Mouse (Mus musculus) megakaryocyte, adult 5-6 weeks (primary cell): ENCODE data around the gene Igsf10. TPM values are rescaled to one million over a fixed set of nuclear protein-coding genes. Genes with fewer than 3 reads are reported as not detected.

Source experiments
- ATAC-seq: 2 replicates; pipeline ENCODE4 v1.8.0; 2016; ENCODE audit warnings: mild to moderate bottlenecking, inconsistent platforms; ENCODE audit not compliant: poor library complexity, severe bottlenecking
- total RNA-seq, 2 experiments: library from RNA; stranded (forward) in 1 of 2; stranded (reverse) in 1 of 2; fragments of 153-499, 151-499 nt in 1 of 2; fragments of 221-1000, 200-1000 nt in 1 of 2; gene quantifications; 2 replicates each; pipeline versions ENCODE4 v1.2.3 to v1.2.4; 2015 to 2017

Igsf10 gene
- total RNA-seq, 2 experiments from 2014 or later: 0.22 TPM; not detected in 1

- no peak for ATAC-seq
Observed at GRCm38 (mm10) chr3:59293437-59294199, 50.6 kb downstream of the Igsf10 start.

- ATAC-seq: no peak
Observed at GRCm38 (mm10) chr3:59290551-59290950, 53.6 kb downstream of the Igsf10 start.

- no peak for ATAC-seq
Observed at GRCm38 (mm10) chr3:59278620-59279019, 65.6 kb downstream of the Igsf10 start.

GRCm38 (mm10) chr3:59278254-59278533, 66.0 kb downstream of the Igsf10 start:
- no peak for ATAC-seq

GRCm38 (mm10) chr3:59277502-59278253, 66.5 kb downstream of the Igsf10 start:
- ATAC-seq: no peak

- ATAC-seq: no peak
Observed at GRCm38 (mm10) chr3:59270811-59271210, 73.4 kb downstream of the Igsf10 start.

Other genes with a start within 250 kb of the Igsf10 start
- 6.7 and 7.6 TPM in 2 replicates for gene Gpr171, start 242.6 kb downstream of the Igsf10 start, total RNA-seq (2015)
- gene Gpr171, start 242.6 kb downstream of the Igsf10 start, total RNA-seq (2017): 8.3 and 9.0 TPM in 2 replicates
- 7.0 and 11.9 TPM in 2 replicates for gene P2ry14, start 190.8 kb downstream of the Igsf10 start, total RNA-seq (2015)
- 6.2 and 6.8 TPM in 2 replicates for gene P2ry14, start 190.8 kb downstream of the Igsf10 start, total RNA-seq (2017)
- not detected in 2 replicates for gene Gpr87, start 149.3 kb downstream of the Igsf10 start, total RNA-seq (2015)
- not detected in 2 replicates for gene Gpr87, start 149.3 kb downstream of the Igsf10 start, total RNA-seq (2017)
- 4.9 and 6.5 TPM in 2 replicates for gene P2ry13, start 133.5 kb downstream of the Igsf10 start, total RNA-seq (2015)
- gene P2ry13, start 133.5 kb downstream of the Igsf10 start, total RNA-seq (2017): 4.3 and 4.6 TPM in 2 replicates
- 3.5 and 5.0 TPM in 2 replicates for gene P2ry12, start 81.5 kb downstream of the Igsf10 start, total RNA-seq (2015)
- 2.6 and 4.2 TPM in 2 replicates for gene P2ry12, start 81.5 kb downstream of the Igsf10 start, total RNA-seq (2017)